Mouse (Mus musculus): ENCODE measurements at regions not wholly inside any gene's neighbourhood (a gene's known extent, or its start where the extent isn't known, plus 50 kb on each side); places are given as distances from the start of the nearest gene placed in this dataset.
A peak's percentile ranks its signal among the peaks of the same experiment; 100 is the strongest.

GRCm38 (mm10) chr2:173843671-173844070, 106.4 kb downstream of the Vapb start:
- DNase-seq: no peak

- no peak for DNase-seq
Measured at GRCm38 (mm10) chr2:173844524-173844923, 107.2 kb downstream of the Vapb start.

GRCm38 (mm10) chr2:173845155-173846029, 108.1 kb downstream of the Vapb start:
- DNase-seq: no peak

GRCm38 (mm10) chr2:173851054-173851453, 113.7 kb downstream of the Vapb start:
- no peak for DNase-seq

GRCm38 (mm10) chr2:173854172-173854723, 116.9 kb downstream of the Vapb start:
- DNase-seq: peak; percentile 29

- DNase-seq: peak; percentile 66
Measured at GRCm38 (mm10) chr2:173854846-173855245, 117.5 kb downstream of the Vapb start.

- DNase-seq: peak; percentile 51
Measured at GRCm38 (mm10) chr2:173855296-173855695, 118.0 kb downstream of the Vapb start.

GRCm38 (mm10) chr2:173857006-173857405, 119.7 kb downstream of the Vapb start:
- peak; percentile 41 for DNase-seq

- DNase-seq: no peak
Measured at GRCm38 (mm10) chr2:173873048-173873447, 135.7 kb downstream of the Vapb start.
